Mouse (Mus musculus) limb, embryonic 12.5 days (tissue): ENCODE measurements at regions not wholly inside any gene's neighbourhood (a gene's known extent, or its start where the extent isn't known, plus 50 kb on each side); places are given as distances from the start of the nearest gene placed in this dataset.

ENCODE experiments used
- ATAC-seq: fragments of 200-750 bp; cut with Nextera tagmentation; 2 replicates; pipeline ENCODE4 v1.8.0; 2017; ENCODE audit warnings: low read depth, moderate TSS enrichment; ENCODE audit not compliant: insufficient number of reproducible peaks, insufficient read depth, low FRiP score, low TSS enrichment
- H3K27ac ChIP-seq: fragments of 300-500 bp; sonication (generic); 2 replicates; pipeline ENCODE4 v1.5.1; 2016; ENCODE audit warnings: mild to moderate bottlenecking, moderate library complexity
- H3K27me3 ChIP-seq: fragments of 300-500 bp; sonication (generic); 2 replicates; pipeline ENCODE4 v1.6.1; 2016; ENCODE audit warnings: mild to moderate bottlenecking, moderate library complexity
- H3K36me3 ChIP-seq: fragments of 300-500 bp; sonication (generic); 2 replicates; pipeline ENCODE4 v1.6.1; 2016; ENCODE audit warnings: mild to moderate bottlenecking, moderate library complexity
- H3K4me1 ChIP-seq: fragments of 300-500 bp; sonication (generic); replicated peaks from 2 replicates; pipeline ENCODE4 v1.6.1; 2016
- H3K4me2 ChIP-seq: fragments of 300-500 bp; sonication (generic); 2 replicates; pipeline ENCODE4 v1.6.1; 2016; ENCODE audit warnings: mild to moderate bottlenecking, moderate library complexity
- H3K4me3 ChIP-seq: fragments of 300-500 bp; sonication (generic); replicated peaks from 2 replicates; pipeline ENCODE4 v1.5.1; 2016; ENCODE audit warnings: mild to moderate bottlenecking
- H3K9ac ChIP-seq: fragments of 300-500 bp; sonication (generic); replicated peaks from 2 replicates; pipeline ENCODE4 v1.6.1; 2016; ENCODE audit warnings: mild to moderate bottlenecking, moderate library complexity
- H3K9me3 ChIP-seq: fragments of 300-500 bp; sonication (generic); 2 replicates; pipeline ENCODE4 v1.6.1; 2016; ENCODE audit warnings: mild to moderate bottlenecking, moderate library complexity
- WGBS: fragments of 180-500 bp; shearing (Covaris S2); methylation state at CpG from one replicate; pipeline ENCODE4 v1.1.7; 2016; 5-methylcytosine and 5-hydroxymethylcytosine counted together

GRCm38 (mm10) chr5:28819091-28819490, 352.0 kb upstream of the Shh start:
- H3K27ac ChIP-seq = no peak overlapping the region

GRCm38 (mm10) chr5:28807950-28808349, 340.9 kb upstream of the Shh start:
- H3K4me2 ChIP-seq = no peak overlapping the region
- no peaks in the 10 kb centered on the region for H3K36me3 ChIP-seq
- no peak overlapping the region for H3K9ac ChIP-seq
- no peaks in the 10 kb centered on the region for H3K27me3 ChIP-seq
- H3K9me3 ChIP-seq = no peaks in the 10 kb centered on the region
- H3K27ac ChIP-seq = no peak overlapping the region
- no peak overlapping the region for H3K4me3 ChIP-seq
- no peak for ATAC-seq
- no peaks in the 10 kb centered on the region for H3K4me1 ChIP-seq
- whole genome bisulfite sequencing = 89% methylated on average over 5 of the region's 5 CpGs

More at GRCm38 (mm10) chr5:28819091-28819490, 352.0 kb upstream of the Shh start:
- ATAC-seq = no peak
- Histone ChIP-seq H3K9ac (no peak overlapping the region), H3K27me3 (no peaks in the 10 kb centered on the region), H3K4me1 (no peaks in the 10 kb centered on the region), H3K36me3 (no peaks in the 10 kb centered on the region), H3K4me3 (no peak overlapping the region), H3K9me3 (no peaks in the 10 kb centered on the region), H3K4me2 (no peak overlapping the region)
- WGBS = 93% methylated on average over 5 of the region's 5 CpGs

GRCm38 (mm10) chr5:28799464-28799863, 332.4 kb upstream of the Shh start:
- H3K4me2 ChIP-seq = no peak overlapping the region
- H3K36me3 ChIP-seq = no peaks in the 10 kb centered on the region
- WGBS = 75% methylated on average over 2 of the region's 2 CpGs
- no peak overlapping the region for H3K4me3 ChIP-seq
- no peak overlapping the region for H3K9ac ChIP-seq
- no peaks in the 10 kb centered on the region for H3K9me3 ChIP-seq
- no peak for ATAC-seq
- H3K4me1 ChIP-seq = peaks cover 8% of the 10 kb centered on the region; the same call in 1 of the 2 replicates
- no peak overlapping the region for H3K27ac ChIP-seq
- no peaks in the 10 kb centered on the region for H3K27me3 ChIP-seq

- WGBS = 87% methylated on average over 1 of the region's 1 CpGs
- no peak overlapping the region for H3K4me3 ChIP-seq
- ATAC-seq = no peak
Observed at GRCm38 (mm10) chr5:28798361-28798760, 331.3 kb upstream of the Shh start.

GRCm38 (mm10) chr5:28795130-28795758, 328.2 kb upstream of the Shh start:
- no peak overlapping the region for H3K9ac ChIP-seq
- H3K27ac ChIP-seq = no peak overlapping the region
- H3K4me2 ChIP-seq = no peak overlapping the region
- no peaks in the 10 kb centered on the region for H3K9me3 ChIP-seq
- peaks cover 8% of the 10 kb centered on the region; the same call in 1 of the 2 replicates for H3K4me1 ChIP-seq
- 97% methylated on average over 6 of the region's 6 CpGs for WGBS
- no peaks in the 10 kb centered on the region for H3K27me3 ChIP-seq
- no peak overlapping the region for H3K4me3 ChIP-seq
- no peaks in the 10 kb centered on the region for H3K36me3 ChIP-seq
- 0 out of 2 replicates have a peak, but pooled peaks have one; percentile 20 for ATAC-seq

More at GRCm38 (mm10) chr5:28798361-28798760, 331.3 kb upstream of the Shh start:
- Histone ChIP-seq H3K9me3 (no peaks in the 10 kb centered on the region), H3K4me1 (peaks cover 8% of the 10 kb centered on the region; the same call in 1 of the 2 replicates), H3K27ac (no peak overlapping the region), H3K4me2 (no peak overlapping the region), H3K36me3 (no peaks in the 10 kb centered on the region), H3K27me3 (no peaks in the 10 kb centered on the region), H3K9ac (no peak overlapping the region)

- WGBS = 82% methylated on average over 2 of the region's 2 CpGs
- Histone ChIP-seq H3K9me3 (no peaks in the 10 kb centered on the region), H3K4me1 (peaks cover 8% of the 10 kb centered on the region; the same call in 1 of the 2 replicates), H3K4me2 (no peak overlapping the region), H3K36me3 (no peaks in the 10 kb centered on the region), H3K9ac (no peak overlapping the region), H3K27ac (no peak overlapping the region), H3K4me3 (no peak overlapping the region), H3K27me3 (no peaks in the 10 kb centered on the region)
- no peak for ATAC-seq
Observed at GRCm38 (mm10) chr5:28793781-28794180, 326.7 kb upstream of the Shh start.

- H3K4me3 ChIP-seq = no peak overlapping the region
- 0 out of 2 replicates have a peak, but pooled peaks cover 6% of the 10 kb centered on the region for H3K4me1 ChIP-seq
- H3K9ac ChIP-seq = no peak overlapping the region
- no peaks in the 10 kb centered on the region for H3K27me3 ChIP-seq
- no peak for ATAC-seq
- H3K27ac ChIP-seq = no peak overlapping the region
- no peaks in the 10 kb centered on the region for H3K36me3 ChIP-seq
- WGBS = 63% methylated on average over 11 of the region's 11 CpGs
- H3K9me3 ChIP-seq = no peaks in the 10 kb centered on the region
- H3K4me2 ChIP-seq = no peak overlapping the region
Observed at GRCm38 (mm10) chr5:28785347-28786060, 318.4 kb upstream of the Shh start.

GRCm38 (mm10) chr5:28784339-28784966, 317.4 kb upstream of the Shh start:
- Histone ChIP-seq H3K4me3 (no peak overlapping the region), H3K4me1 (0 out of 2 replicates have a peak, but pooled peaks cover 6% of the 10 kb centered on the region), H3K27ac (no peak overlapping the region), H3K27me3 (no peaks in the 10 kb centered on the region), H3K4me2 (no peak overlapping the region), H3K9ac (no peak overlapping the region), H3K36me3 (no peaks in the 10 kb centered on the region), H3K9me3 (no peaks in the 10 kb centered on the region)
- WGBS = 95% methylated on average over 6 of the region's 6 CpGs
- ATAC-seq = no peak

- Histone ChIP-seq H3K4me3 (no peak overlapping the region), H3K27me3 (no peaks in the 10 kb centered on the region), H3K27ac (no peak overlapping the region), H3K9ac (no peak overlapping the region), H3K4me1 (no peaks in the 10 kb centered on the region), H3K36me3 (no peaks in the 10 kb centered on the region), H3K9me3 (no peaks in the 10 kb centered on the region), H3K4me2 (no peak overlapping the region)
- ATAC-seq = no peak
- 81% methylated on average over 2 of the region's 2 CpGs for WGBS
Observed at GRCm38 (mm10) chr5:28775648-28776359, 308.7 kb upstream of the Shh start.

GRCm38 (mm10) chr5:28771796-28772195, 304.7 kb upstream of the Shh start:
- ATAC-seq = no peak
- no peaks in the 10 kb centered on the region for H3K27me3 ChIP-seq
- H3K4me2 ChIP-seq = no peak overlapping the region
- no peak overlapping the region for H3K27ac ChIP-seq
- H3K9ac ChIP-seq = no peak overlapping the region
- H3K4me3 ChIP-seq = no peak overlapping the region
- no peaks in the 10 kb centered on the region for H3K9me3 ChIP-seq
- 95% methylated on average over 1 of the region's 1 CpGs for WGBS
- no peaks in the 10 kb centered on the region for H3K4me1 ChIP-seq
- H3K36me3 ChIP-seq = no peaks in the 10 kb centered on the region
